ENCODE assay signal across 8 mouse cellular contexts in genomic region chr17:35866281-35866831, GRCm38 (mm10). TPM values are rescaled to one million over a fixed set of nuclear protein-coding genes. Genes with fewer than 3 reads are reported as not detected.
DNase-seq lines count a peak whose midpoint lies in the region; ATAC-seq and TF ChIP-seq lines count a peak whose summit lies in the region.

No protein-coding gene starts in this region.

- peak; percentile 38 to 39 for DNase-seq in left cerebral cortex, postnatal 36 days (ENCODE audit: low spot score in 2 of 2)
- DNase-seq in left cerebral cortex, adult 8-10 months (ENCODE audit: low spot score in 2 of 2) = no peak
- peak; percentile 80 to 87 for DNase-seq in adrenal gland, postnatal 36 days
- peak; percentile 83 for DNase-seq in gastrocnemius, postnatal 25 days
- DNase-seq in lung, postnatal 10 days = peak; percentile 79
- no peak for DNase-seq in c-Kit-positive CD71-positive TER-119-positive erythroid progenitor cells, embryonic 14.5 days (ENCODE audit: low spot score)

- under 1% methylated on average over 38 of the region's 38 CpGs for WGBS in intestine, postnatal 0 days
- WGBS in small intestine, adult 2 months = 2% methylated on average over 36 of the region's 38 CpGs

- H3K27ac ChIP-seq in intestine, postnatal 0 days (ENCODE audit: low read depth, low read length) = peak overlapping the region; percentile 87
- peak overlapping the region; percentile 90 for H3K27ac ChIP-seq in small intestine, adult 2 months (ENCODE audit: insufficient read depth, low read depth, low read length)

- H3K9ac ChIP-seq in intestine, postnatal 0 days (ENCODE audit: low read depth, low read length) = peak overlapping the region; percentile 55

- no peaks in the 10 kb centered on the region for H3K4me1 ChIP-seq in intestine, postnatal 0 days (replicated peaks; ENCODE audit: control insufficient read depth, insufficient read depth, low read length)
- H3K4me1 ChIP-seq in small intestine, adult 2 months (ENCODE audit: control insufficient read depth, insufficient read depth, insufficient read length, low read length) = peaks cover 16% of the 10 kb centered on the region

- no peak for TF ChIP-seq POLR2A in small intestine, adult 2 months (IDR thresholded peaks at IDR 0.05; ENCODE audit: low read depth, low read length)

- ATAC-seq in intestine, postnatal 0 days = 0 out of 2 replicates have a peak, but pooled peaks have one; percentile 4

- no peak for TF ChIP-seq CTCF in intestine, postnatal 0 days (IDR thresholded peaks at IDR 0.05; ENCODE audit: low read depth)
- TF ChIP-seq CTCF in small intestine, adult 2 months (IDR thresholded peaks at IDR 0.05; ENCODE audit: extremely low read depth, insufficient read length, insufficient replicate concordance, low read depth, low read length) = no peak

- no peaks in the 10 kb centered on the region for H3K36me3 ChIP-seq in intestine, postnatal 0 days (ENCODE audit: control insufficient read depth, insufficient read depth)
- no peaks in the 10 kb centered on the region for H3K36me3 ChIP-seq in small intestine, adult 2 months (ENCODE audit: control insufficient read depth, insufficient read depth, low read length)

- H3K9me3 ChIP-seq in intestine, postnatal 0 days (ENCODE audit: control insufficient read depth) = no peaks in the 10 kb centered on the region

- peak overlapping the region; percentile 92 for H3K4me2 ChIP-seq in intestine, postnatal 0 days (replicated peaks; ENCODE audit: low read depth)

- H3K4me3 ChIP-seq in intestine, postnatal 0 days (ENCODE audit: low read depth, low read length) = peak overlapping the region; percentile 61
- H3K4me3 ChIP-seq in small intestine, adult 2 months (ENCODE audit: low read depth, low read length) = peak overlapping the region; percentile 74

- H3K27me3 ChIP-seq in intestine, postnatal 0 days (replicated peaks; ENCODE audit: control insufficient read depth, insufficient read depth, low read length) = no peaks in the 10 kb centered on the region
- H3K27me3 ChIP-seq in small intestine, adult 2 months (ENCODE audit: control insufficient read depth, insufficient read depth, low read length) = no peaks in the 10 kb centered on the region

- intact Hi-C loops in left cerebral cortex, postnatal 36 days (cut with DNase I) = no loop called here

RNA-seq across cellular contexts. Expression of gene Ppp1r18, which starts 1.0 kb away (rescaled TPM):
- 1 to 10 TPM; 9.2 to 9.3 TPM for total RNA-seq in left cerebral cortex, postnatal 36 days (2021)
- 10 to 100 TPM in 2 of 4 experiments, 1 to 10 TPM in 2; 9.1 to 15.0 (median 10.9) TPM for total RNA-seq in left cerebral cortex, adult 8-10 months (2022)
- total RNA-seq in adrenal gland, postnatal 36 days (2021) = 10 to 100 TPM; 26.1 to 35.1 TPM
- 1 to 10 TPM; 4.8 to 8.0 TPM for total RNA-seq in gastrocnemius, postnatal 25 days (2021)
- 15.2 and 15.6 TPM in 2 replicates for polyA plus RNA-seq in intestine, postnatal 0 days (2015; fragmentation: Nextera tagmentation; extraction: Ambion mirVana)
- polyA plus RNA-seq in small intestine, adult 2 months (2012; rRNA removed) = 16.5 and 22.0 TPM in 2 replicates

RNA-seq across cellular contexts. Expression of gene Nrm, which starts 5.2 kb away (rescaled TPM):
- 1 to 10 TPM; 2.3 to 3.1 TPM for total RNA-seq in left cerebral cortex, postnatal 36 days (2021)
- total RNA-seq in left cerebral cortex, adult 8-10 months (2022) = 1 to 10 TPM; 2.6 to 3.4 (median 3.0) TPM
- 1 to 10 TPM; 6.7 to 7.5 TPM for total RNA-seq in adrenal gland, postnatal 36 days (2021)
- total RNA-seq in gastrocnemius, postnatal 25 days (2021) = 1 to 10 TPM in 1 of 2 experiments, under 1 TPM in 1; 0.74 to 1.6 TPM
- 19.8 and 20.6 TPM in 2 replicates for polyA plus RNA-seq in intestine, postnatal 0 days (2015; fragmentation: Nextera tagmentation; extraction: Ambion mirVana)
- polyA plus RNA-seq in small intestine, adult 2 months (2012; rRNA removed) = 9.3 and 15.9 TPM in 2 replicates

RNA-seq across cellular contexts. Expression of gene Dhx16, which starts 13.3 kb away (rescaled TPM):
- 10 to 100 TPM; 26.0 to 32.0 TPM for total RNA-seq in left cerebral cortex, postnatal 36 days (2021)
- 10 to 100 TPM; 28.1 to 30.6 (median 29.0) TPM for total RNA-seq in left cerebral cortex, adult 8-10 months (2022)
- total RNA-seq in adrenal gland, postnatal 36 days (2021) = 10 to 100 TPM; 37.5 to 40.8 TPM
- total RNA-seq in gastrocnemius, postnatal 25 days (2021) = 10 to 100 TPM; 14.8 to 15.2 TPM
- polyA plus RNA-seq in intestine, postnatal 0 days (2015; fragmentation: Nextera tagmentation; extraction: Ambion mirVana) = 17.2 and 18.1 TPM in 2 replicates
- polyA plus RNA-seq in small intestine, adult 2 months (2012; rRNA removed) = 47.0 and 64.3 TPM in 2 replicates

RNA-seq across cellular contexts. Expression of gene Mdc1, which starts 25.0 kb away (rescaled TPM):
- total RNA-seq in left cerebral cortex, postnatal 36 days (2021) = 10 to 100 TPM; 16.5 to 16.9 TPM
- 10 to 100 TPM; 13.8 to 21.2 (median 18.2) TPM for total RNA-seq in left cerebral cortex, adult 8-10 months (2022)
- 10 to 100 TPM; 18.3 to 18.7 TPM for total RNA-seq in adrenal gland, postnatal 36 days (2021)
- total RNA-seq in gastrocnemius, postnatal 25 days (2021) = 1 to 10 TPM; 3.7 to 5.2 TPM
- 2.3 and 2.7 TPM in 2 replicates for polyA plus RNA-seq in intestine, postnatal 0 days (2015; fragmentation: Nextera tagmentation; extraction: Ambion mirVana)
- 1.7 and 3.2 TPM in 2 replicates for polyA plus RNA-seq in small intestine, adult 2 months (2012; rRNA removed)

RNA-seq across cellular contexts. Expression of gene Tubb5, which starts 28.2 kb away (rescaled TPM):
- 100 to 1,000 TPM; 441 to 478 TPM for total RNA-seq in left cerebral cortex, postnatal 36 days (2021)
- total RNA-seq in left cerebral cortex, adult 8-10 months (2022) = 100 to 1,000 TPM; 430 to 459 (median 451) TPM
- total RNA-seq in adrenal gland, postnatal 36 days (2021) = 100 to 1,000 TPM; 188 to 218 TPM
- 10 to 100 TPM; 39.2 to 54.5 TPM for total RNA-seq in gastrocnemius, postnatal 25 days (2021)
- polyA plus RNA-seq in intestine, postnatal 0 days (2015; fragmentation: Nextera tagmentation; extraction: Ambion mirVana) = 233 and 240 TPM in 2 replicates
- polyA plus RNA-seq in small intestine, adult 2 months (2012; rRNA removed) = 82.8 and 157 TPM in 2 replicates

Comparison
In these comparisons a context has a peak if more than half of its experiments do, and no peak if none do; other contexts are left out.
1. DNase-seq: peak in left cerebral cortex, postnatal 36 days (2 of 2), adrenal gland, postnatal 36 days (2 of 2), gastrocnemius, postnatal 25 days (single experiment) and lung, postnatal 10 days (single experiment); none in left cerebral cortex, adult 8-10 months (0 of 2) and c-Kit-positive CD71-positive TER-119-positive erythroid progenitor cells, embryonic 14.5 days (single experiment).